Mouse (Mus musculus): ENCODE results near the gene Akr1d1.
A peak's percentile ranks its signal among the peaks of the same experiment; 100 is the strongest.

Gene Akr1d1

GRCm38 (mm10) chr6:37616136-37616535 lies 86.2 kb downstream of the Akr1d1 start:
- DNase-seq (ENCODE audit: low read depth, low spot score), result no peak

GRCm38 (mm10) chr6:37617431-37618011 lies 87.5 kb downstream of the Akr1d1 start:
- peak; percentile 92 for DNase-seq (ENCODE audit: low read depth, low spot score)

All from 3T3-L1 (cell line).